Mouse (Mus musculus) megakaryocyte-erythroid progenitor cell, adult 5-6 weeks (primary cell): ENCODE results near the gene Dab1. TPM values are rescaled to one million over a fixed set of nuclear protein-coding genes. Genes with fewer than 3 reads are reported as not detected.

ENCODE experiments used
- ATAC-seq: replicated peaks from 2 replicates; pipeline ENCODE4 v1.8.0; 2016; ENCODE audit warnings: mild to moderate bottlenecking, inconsistent platforms; ENCODE audit not compliant: severe bottlenecking, poor library complexity, low FRiP score, low TSS enrichment
- total RNA-seq, 2 experiments: library from RNA; stranded (forward) in 1 of 2; stranded (reverse) in 1 of 2; fragments of 200-1000, 215-1000 nt in 1 of 2; fragments of >200 nt in 1 of 2; fragmentation: Nextera tagmentation in 1 of 2; gene quantifications; 2 replicates each; pipeline ENCODE4 v1.2.3; 2014 to 2017

The Dab1 gene
- total RNA-seq, 2 experiments from 2014 or later: not detected

- ATAC-seq: no peak
These were observed 1100.0 kb downstream of the Dab1 start for GRCm38 (mm10) chr4:104718973-104719795.

- no peak for ATAC-seq
These were observed 1104.4 kb downstream of the Dab1 start for GRCm38 (mm10) chr4:104723527-104724045.

- ATAC-seq: no peak
These were observed 1105.1 kb downstream of the Dab1 start for GRCm38 (mm10) chr4:104724258-104724657.

GRCm38 (mm10) chr4:104725673-104726072, 1106.5 kb downstream of the Dab1 start:
- no peak for ATAC-seq

- ATAC-seq: no peak
These were observed 1110.0 kb downstream of the Dab1 start for GRCm38 (mm10) chr4:104729185-104729584.

GRCm38 (mm10) chr4:104746500-104746899, 1127.3 kb downstream of the Dab1 start:
- ATAC-seq: no peak

- ATAC-seq: no peak
These were observed 1134.9 kb downstream of the Dab1 start for GRCm38 (mm10) chr4:104754090-104754489.

GRCm38 (mm10) chr4:104760878-104761624, 1141.9 kb downstream of the Dab1 start:
- ATAC-seq: no peak

- ATAC-seq: no peak
These were observed 1146.9 kb downstream of the Dab1 start, which contains the start of gene C8b for GRCm38 (mm10) chr4:104766065-104766464. C8b (plus strand) TSS chr4:104766317.

- no peak for ATAC-seq
These were observed 1149.0 kb downstream of the Dab1 start for GRCm38 (mm10) chr4:104768190-104768589.

- ATAC-seq: no peak
These were observed 1150.4 kb downstream of the Dab1 start for GRCm38 (mm10) chr4:104769602-104770001.

GRCm38 (mm10) chr4:104770331-104770730, 1151.2 kb downstream of the Dab1 start:
- no peak for ATAC-seq

GRCm38 (mm10) chr4:104775601-104776000, 1156.4 kb downstream of the Dab1 start:
- ATAC-seq: no peak

GRCm38 (mm10) chr4:104779460-104779859, 1160.3 kb downstream of the Dab1 start:
- no peak for ATAC-seq

- ATAC-seq: no peak
These were observed 1162.3 kb downstream of the Dab1 start for GRCm38 (mm10) chr4:104781441-104781840.

- ATAC-seq: no peak
These were observed 1163.2 kb downstream of the Dab1 start for GRCm38 (mm10) chr4:104782346-104782745.

- ATAC-seq: no peak
These were observed 1173.0 kb downstream of the Dab1 start for GRCm38 (mm10) chr4:104792111-104792510.
